Mouse (Mus musculus): ENCODE measurements around the gene Taar7a.

GRCm38 (mm10) chr10:23960444-23960915, 32.8 kb downstream of the Taar7a start, which contains the start of gene Taar4:
- no peak for TF ChIP-seq MAX (IDR thresholded peaks at IDR 0.05; ENCODE audit: low read depth)
- TF ChIP-seq POLR2A (IDR thresholded peaks at IDR 0.05; ENCODE audit: insufficient read length, low read depth) = no peak
- TF ChIP-seq USF1 (IDR thresholded peaks at IDR 0.05; ENCODE audit: low read depth) = no peak
- no peak for TF ChIP-seq MYOD1 (IDR thresholded peaks at IDR 0.05; ENCODE audit: control insufficient read depth in 1 of 3, insufficient read length in 2 of 3, low read depth in 2 of 3)
- no peak for TF ChIP-seq MYOG (IDR thresholded peaks at IDR 0.05; ENCODE audit: control insufficient read depth in 1 of 3, insufficient read depth in 1 of 3, insufficient read length in 2 of 3, low read depth in 2 of 3)
- no peak for TF ChIP-seq POLR2AphosphoS2 (IDR thresholded peaks at IDR 0.05; ENCODE audit: insufficient read length, low read depth)
- no peak for TF ChIP-seq TCF3 (IDR thresholded peaks at IDR 0.05; ENCODE audit: insufficient read length, low read depth)
- TF ChIP-seq E2F4 (IDR thresholded peaks at IDR 0.05; ENCODE audit: insufficient read depth) = no peak

All from myocyte (in vitro differentiated cells).